Mouse (Mus musculus) ES-Bruce4 (cell line): ENCODE measurements around the gene Runx3. TPM values are rescaled to one million over a fixed set of nuclear protein-coding genes. Genes with fewer than 3 reads are reported as not detected.

Experiments
- H3K27ac ChIP-seq: 2 replicates; pipeline ENCODE4 v1.5.1; 2012; ENCODE audit warnings: low read length, inconsistent platforms; ENCODE audit not compliant: insufficient read depth
- H3K27me3 ChIP-seq: 2 replicates; pipeline ENCODE4 v1.6.1; 2012; ENCODE audit warnings: mild to moderate bottlenecking, low read length, inconsistent platforms; ENCODE audit not compliant: control insufficient read depth, poor library complexity, insufficient read depth, severe bottlenecking
- H3K36me3 ChIP-seq: 2 replicates; pipeline ENCODE4 v1.6.1; 2012; ENCODE audit warnings: inconsistent platforms, mild to moderate bottlenecking, low read length, moderate library complexity; ENCODE audit not compliant: control insufficient read depth, poor library complexity, insufficient read depth, severe bottlenecking
- H3K4me1 ChIP-seq: one replicate; pipeline ENCODE4 v1.8.1; 2011; ENCODE audit warnings: low read length; ENCODE audit not compliant: control insufficient read depth, insufficient read depth
- H3K4me3 ChIP-seq: 2 replicates; pipeline ENCODE4 v1.5.1; 2011; ENCODE audit warnings: low read depth, mild to moderate bottlenecking, low read length
- H3K9ac ChIP-seq: 2 replicates; pipeline ENCODE4 v1.6.1; 2012; ENCODE audit warnings: low read depth, mild to moderate bottlenecking, inconsistent platforms; ENCODE audit not compliant: poor library complexity, severe bottlenecking
- H3K9me3 ChIP-seq: replicated peaks from 2 replicates; pipeline ENCODE4 v1.6.1; 2012; ENCODE audit warnings: mild to moderate bottlenecking, low read length, inconsistent platforms; ENCODE audit not compliant: control insufficient read depth, poor library complexity, insufficient read depth, severe bottlenecking
- CTCF ChIP-seq: IDR thresholded peaks from one replicate; pipeline ENCODE4 v1.8.1; 2011; ENCODE audit warnings: low read depth, low read length
- EP300 ChIP-seq: IDR thresholded peaks from 2 replicates; pipeline ENCODE4 v1.6.1; 2011; ENCODE audit warnings: low read depth, low read length; ENCODE audit not compliant: insufficient read depth
- POLR2A ChIP-seq: IDR thresholded peaks from one replicate; pipeline ENCODE4 v1.8.1; 2011; ENCODE audit warnings: low read length; ENCODE audit not compliant: insufficient read depth
- polyA plus RNA-seq: library from polyadenylated mRNA; stranded (reverse); fragments of >200 nt; gene quantifications from 2 replicates; pipeline ENCODE4 v1.2.4, GENCODE M21; 2011; ENCODE audit warnings: low read depth; ENCODE audit not compliant: missing spikeins, insufficient read depth, insufficient read length

Gene Runx3
- polyA plus RNA-seq, 1 experiment: 0.76 TPM

DNA sequence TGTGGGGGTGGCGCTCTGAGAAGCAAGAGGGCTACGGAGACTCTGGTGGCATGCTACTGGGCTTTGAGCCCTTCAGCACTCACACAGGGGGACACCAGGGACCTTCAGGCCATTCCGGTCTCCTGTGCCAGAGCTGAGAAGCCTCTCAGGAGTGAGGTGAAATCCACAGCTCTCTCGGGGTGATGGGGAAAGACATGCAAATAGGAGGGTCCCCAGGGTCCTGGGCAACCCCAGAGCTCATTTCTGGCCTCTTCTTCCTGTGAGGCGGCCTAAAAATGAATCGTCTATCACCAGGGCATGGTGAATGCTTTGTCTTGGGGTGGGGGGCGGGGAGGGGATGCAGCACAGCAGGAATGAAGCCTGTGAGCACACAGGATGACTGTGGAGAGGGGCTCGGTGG is 15.8 kb downstream of the Runx3 start:
- TF ChIP-seq CTCF: no peak
- TF ChIP-seq POLR2A: no peak
- no peak for TF ChIP-seq EP300
- no peak overlapping the region for H3K27ac ChIP-seq
- H3K36me3 ChIP-seq: no peaks in the 10 kb centered on the region
- H3K4me3 ChIP-seq: no peak overlapping the region
- no peaks in the 10 kb centered on the region for H3K27me3 ChIP-seq
- no peaks in the 10 kb centered on the region for H3K4me1 ChIP-seq
- no peaks in the 10 kb centered on the region for H3K9me3 ChIP-seq
- H3K9ac ChIP-seq: no peak overlapping the region

- no peaks in the 10 kb centered on the region for H3K36me3 ChIP-seq
- H3K4me1 ChIP-seq: no peaks in the 10 kb centered on the region
- TF ChIP-seq POLR2A: no peak
- TF ChIP-seq CTCF: no peak
- TF ChIP-seq EP300: no peak
- no peaks in the 10 kb centered on the region for H3K9me3 ChIP-seq
- H3K9ac ChIP-seq: no peak overlapping the region
- no peak overlapping the region for H3K27ac ChIP-seq
- no peak overlapping the region for H3K4me3 ChIP-seq
- H3K27me3 ChIP-seq: no peaks in the 10 kb centered on the region
These were observed 16.2 kb downstream of the Runx3 start for GRCm38 (mm10) chr4:135136612-135137011.

GRCm38 (mm10) chr4:135140647-135141515 is 20.4 kb downstream of the Runx3 start:
- no peaks in the 10 kb centered on the region for H3K4me1 ChIP-seq
- no peak overlapping the region for H3K9ac ChIP-seq
- H3K9me3 ChIP-seq: no peaks in the 10 kb centered on the region
- no peak overlapping the region for H3K27ac ChIP-seq
- 0 out of 2 replicates have a peak overlapping the region, but pooled peaks have one; percentile 31 for H3K4me3 ChIP-seq
- TF ChIP-seq CTCF (no peak), EP300 (no peak)
- H3K27me3 ChIP-seq: no peaks in the 10 kb centered on the region
- H3K36me3 ChIP-seq: no peaks in the 10 kb centered on the region

DNA sequence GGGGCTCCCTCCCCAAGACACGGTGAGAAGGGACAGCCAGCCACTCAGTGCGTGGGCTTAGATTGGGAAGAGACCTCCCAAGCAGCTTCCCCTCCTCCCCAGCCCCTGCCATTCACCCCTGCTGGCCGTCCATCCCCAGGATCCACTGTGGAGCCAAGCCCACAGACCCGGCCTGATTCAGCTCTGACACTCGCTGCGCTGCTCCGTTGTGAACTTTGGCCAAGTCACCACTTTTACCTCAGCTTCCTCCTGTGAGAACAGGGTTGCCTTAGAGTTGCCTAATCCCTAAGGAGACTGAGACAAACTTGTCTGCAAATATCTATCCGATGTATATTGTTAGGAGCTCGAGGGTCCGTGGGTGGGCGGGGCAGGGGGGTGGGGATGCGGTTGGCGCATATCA is 21.3 kb downstream of the Runx3 start:
- Histone ChIP-seq H3K9me3 (no peaks in the 10 kb centered on the region), H3K27me3 (no peaks in the 10 kb centered on the region), H3K27ac (no peak overlapping the region), H3K4me3 (no peak overlapping the region), H3K4me1 (no peaks in the 10 kb centered on the region), H3K36me3 (no peaks in the 10 kb centered on the region), H3K9ac (no peak overlapping the region)
- no peak for TF ChIP-seq EP300

GRCm38 (mm10) chr4:135146734-135147133 is 26.3 kb downstream of the Runx3 start:
- no peaks in the 10 kb centered on the region for H3K9me3 ChIP-seq
- H3K4me3 ChIP-seq: no peak overlapping the region
- H3K4me1 ChIP-seq: no peaks in the 10 kb centered on the region
- peaks cover 3% of the 10 kb centered on the region; the same call in 1 of the 2 replicates for H3K27me3 ChIP-seq
- H3K36me3 ChIP-seq: no peaks in the 10 kb centered on the region
- no peak overlapping the region for H3K27ac ChIP-seq
- TF ChIP-seq EP300 (no peak), CTCF (no peak), POLR2A (no peak)
- no peak overlapping the region for H3K9ac ChIP-seq

DNA sequence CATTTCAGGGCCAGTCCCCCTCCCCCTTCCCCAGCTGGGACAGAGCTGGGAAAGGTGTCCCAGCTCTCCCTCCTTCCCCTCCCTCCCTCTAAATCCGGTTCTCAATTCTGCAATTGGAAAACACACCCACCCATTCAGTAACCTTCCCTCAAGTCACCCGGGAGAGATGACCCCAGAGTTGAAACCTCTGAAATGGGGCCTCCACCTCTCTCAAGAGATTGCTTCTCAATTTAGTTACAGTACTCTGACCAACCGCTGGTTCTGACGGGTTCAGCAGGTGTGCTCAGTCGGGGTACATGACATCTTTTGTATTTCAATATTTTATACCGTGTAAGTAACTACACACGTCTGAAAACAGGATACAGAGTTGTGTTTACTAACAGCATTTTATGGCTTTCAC is 28.2 kb downstream of the Runx3 start:
- Histone ChIP-seq H3K9me3 (no peaks in the 10 kb centered on the region), H3K9ac (no peak overlapping the region), H3K27me3 (peaks cover 17% of the 10 kb centered on the region), H3K36me3 (no peaks in the 10 kb centered on the region), H3K4me1 (no peaks in the 10 kb centered on the region), H3K4me3 (no peak overlapping the region), H3K27ac (no peak overlapping the region)
- TF ChIP-seq EP300: no peak
- no peak for TF ChIP-seq POLR2A
- TF ChIP-seq CTCF: no peak
